Mouse (Mus musculus) embryonic facial prominence, embryonic 14.5 days (tissue): ENCODE results near the gene Ypel2. TPM values are rescaled to one million over a fixed set of nuclear protein-coding genes. Genes with fewer than 3 reads are reported as not detected.
A peak's percentile ranks its signal among the peaks of the same experiment; 100 is the strongest.

ENCODE experiments used
- ATAC-seq: fragments of 200-750 bp; cut with Nextera tagmentation; 2 replicates; pipeline ENCODE4 v1.8.0; 2017; ENCODE audit warnings: low read depth, moderate number of reproducible peaks, moderate TSS enrichment
- DNase-seq: peaks from one replicate; pipeline ENCODE4 v3.0.0-alpha.2; 2015; ENCODE audit warnings: low spot score
- H3K27ac ChIP-seq: fragments of 300-500 bp; sonication (generic); replicated peaks from 2 replicates; pipeline ENCODE4 v1.5.1; 2014; ENCODE audit warnings: low read depth, mild to moderate bottlenecking, low read length, moderate library complexity
- H3K27me3 ChIP-seq: fragments of 300-500 bp; sonication (generic); replicated peaks from 2 replicates; pipeline ENCODE4 v1.6.1; 2014; ENCODE audit warnings: low read length; ENCODE audit not compliant: control insufficient read depth, insufficient read depth
- H3K36me3 ChIP-seq: fragments of 300-500 bp; sonication (generic); 2 replicates; pipeline ENCODE4 v1.6.1; 2014; ENCODE audit warnings: low read length, mixed read lengths; ENCODE audit not compliant: control insufficient read depth, insufficient read depth
- H3K4me1 ChIP-seq: fragments of 300-500 bp; sonication (generic); 2 replicates; pipeline ENCODE4 v1.6.1; 2014; ENCODE audit warnings: antibody characterized with exemption, low read length; ENCODE audit not compliant: control insufficient read depth, insufficient read depth
- H3K4me2 ChIP-seq: fragments of 300-500 bp; sonication (generic); 2 replicates; pipeline ENCODE4 v1.6.1; 2014; ENCODE audit warnings: low read depth, mild to moderate bottlenecking, low read length, moderate library complexity, mixed read lengths
- H3K4me3 ChIP-seq: fragments of 300-500 bp; sonication (generic); 2 replicates; pipeline ENCODE4 v1.5.1; 2014; ENCODE audit warnings: low read depth, mild to moderate bottlenecking, low read length
- H3K9ac ChIP-seq: fragments of 300-500 bp; sonication (generic); 2 replicates; pipeline ENCODE4 v1.6.1; 2014; ENCODE audit warnings: low read depth, mild to moderate bottlenecking, low read length, moderate library complexity, mixed read lengths
- H3K9me3 ChIP-seq: fragments of 300-500 bp; sonication (generic); 2 replicates; pipeline ENCODE4 v1.6.1; 2016; ENCODE audit warnings: low read length; ENCODE audit not compliant: control insufficient read depth
- WGBS: fragments of 180-500 bp; shearing (Covaris S2); extraction: QIAGEN DNeasy Blood & Tissue Kit; methylation state at CpG from one replicate; pipeline ENCODE4 v1.1.7; 2014; 5-methylcytosine and 5-hydroxymethylcytosine counted together
- polyA plus RNA-seq: library from polyadenylated mRNA; unstranded; fragments of >200 nt; fragmentation: Nextera tagmentation; extraction: Ambion mirVana; gene quantifications from 2 replicates; pipeline ENCODE4 v1.2.1, GENCODE M21; 2014

Ypel2 gene
- polyA plus RNA-seq, 1 experiment from 2014 or later: 8.6 TPM

- Histone ChIP-seq H3K36me3 (peaks cover 16% of the 10 kb centered on the region; the same call in 1 of the 2 replicates), H3K9ac (no peak overlapping the region), H3K4me3 (no peak overlapping the region), H3K27ac (no peak overlapping the region), H3K4me2 (no peak overlapping the region), H3K4me1 (no peaks in the 10 kb centered on the region), H3K27me3 (no peaks in the 10 kb centered on the region), H3K9me3 (no peaks in the 10 kb centered on the region)
- no peak for DNase-seq
- no peak for ATAC-seq
- WGBS: 75% methylated on average over 6 of the region's 6 CpGs
Measured at GRCm38 (mm10) chr11:86939503-86939902, 54.0 kb downstream of the Ypel2 start.

- Histone ChIP-seq H3K4me3 (no peak overlapping the region), H3K4me2 (no peak overlapping the region), H3K9me3 (no peaks in the 10 kb centered on the region), H3K27ac (no peak overlapping the region), H3K4me1 (no peaks in the 10 kb centered on the region), H3K9ac (no peak overlapping the region), H3K27me3 (no peaks in the 10 kb centered on the region), H3K36me3 (peaks cover 10% of the 10 kb centered on the region; the same call in 1 of the 2 replicates)
- 70% methylated on average over 3 of the region's 3 CpGs for WGBS
- DNase-seq (no peak), ATAC-seq (no peak)
Measured at GRCm38 (mm10) chr11:86938551-86938950, 55.0 kb downstream of the Ypel2 start.

- H3K9me3 ChIP-seq: no peaks in the 10 kb centered on the region
- no peaks in the 10 kb centered on the region for H3K27me3 ChIP-seq
- no peak overlapping the region for H3K4me3 ChIP-seq
- no peak for ATAC-seq
- no peak overlapping the region for H3K4me2 ChIP-seq
- 90% methylated on average over 4 of the region's 4 CpGs for WGBS
- peaks cover 10% of the 10 kb centered on the region; the same call in 1 of the 2 replicates for H3K36me3 ChIP-seq
- no peak overlapping the region for H3K9ac ChIP-seq
- H3K27ac ChIP-seq: no peak overlapping the region
- DNase-seq: no peak
- no peaks in the 10 kb centered on the region for H3K4me1 ChIP-seq
Measured at GRCm38 (mm10) chr11:86938108-86938507, 55.4 kb downstream of the Ypel2 start.

- no peak for DNase-seq
- Histone ChIP-seq H3K9me3 (no peaks in the 10 kb centered on the region), H3K4me2 (no peak overlapping the region), H3K9ac (no peak overlapping the region), H3K4me3 (no peak overlapping the region), H3K4me1 (no peaks in the 10 kb centered on the region), H3K36me3 (peaks cover 10% of the 10 kb centered on the region; the same call in 1 of the 2 replicates), H3K27ac (0 out of 2 replicates have a peak overlapping the region, but pooled peaks have one; percentile 54), H3K27me3 (no peaks in the 10 kb centered on the region)
- no peak for ATAC-seq
- 44% methylated on average over 9 of the region's 9 CpGs for WGBS
Measured at GRCm38 (mm10) chr11:86936938-86937337, 56.6 kb downstream of the Ypel2 start.

GRCm38 (mm10) chr11:86934895-86935294 is 58.6 kb downstream of the Ypel2 start:
- Histone ChIP-seq H3K4me1 (no peaks in the 10 kb centered on the region), H3K36me3 (peaks cover 5% of the 10 kb centered on the region; the same call in 1 of the 2 replicates), H3K27ac (no peak overlapping the region), H3K4me3 (no peak overlapping the region), H3K9ac (no peak overlapping the region), H3K4me2 (no peak overlapping the region), H3K9me3 (no peaks in the 10 kb centered on the region), H3K27me3 (no peaks in the 10 kb centered on the region)
- WGBS: 63% methylated on average over 2 of the region's 2 CpGs
- DNase-seq (no peak), ATAC-seq (no peak)

GRCm38 (mm10) chr11:86932201-86932600 is 61.3 kb downstream of the Ypel2 start:
- DNase-seq: no peak
- Histone ChIP-seq H3K4me1 (no peaks in the 10 kb centered on the region), H3K4me2 (no peak overlapping the region), H3K9ac (no peak overlapping the region), H3K9me3 (no peaks in the 10 kb centered on the region), H3K4me3 (no peak overlapping the region), H3K36me3 (no peaks in the 10 kb centered on the region), H3K27me3 (no peaks in the 10 kb centered on the region), H3K27ac (no peak overlapping the region)
- WGBS: 88% methylated on average over 2 of the region's 2 CpGs
- ATAC-seq: no peak

GRCm38 (mm10) chr11:86930636-86931180 is 62.8 kb downstream of the Ypel2 start:
- H3K27me3 ChIP-seq: no peaks in the 10 kb centered on the region
- no peak overlapping the region for H3K27ac ChIP-seq
- H3K36me3 ChIP-seq: no peaks in the 10 kb centered on the region
- H3K4me2 ChIP-seq: no peak overlapping the region
- DNase-seq (no peak), ATAC-seq (no peak)
- WGBS: 75% methylated on average over 10 of the region's 10 CpGs
- H3K4me1 ChIP-seq: no peaks in the 10 kb centered on the region
- H3K9ac ChIP-seq: no peak overlapping the region
- no peak overlapping the region for H3K4me3 ChIP-seq
- no peaks in the 10 kb centered on the region for H3K9me3 ChIP-seq

GRCm38 (mm10) chr11:86929985-86930384 is 63.5 kb downstream of the Ypel2 start:
- Histone ChIP-seq H3K4me1 (no peaks in the 10 kb centered on the region), H3K4me2 (no peak overlapping the region), H3K9me3 (no peaks in the 10 kb centered on the region), H3K27ac (no peak overlapping the region), H3K27me3 (no peaks in the 10 kb centered on the region), H3K4me3 (no peak overlapping the region), H3K9ac (no peak overlapping the region), H3K36me3 (no peaks in the 10 kb centered on the region)
- ATAC-seq (no peak), DNase-seq (no peak)

GRCm38 (mm10) chr11:86929531-86929930 is 64.0 kb downstream of the Ypel2 start:
- Histone ChIP-seq H3K27me3 (no peaks in the 10 kb centered on the region), H3K4me1 (no peaks in the 10 kb centered on the region), H3K27ac (no peak overlapping the region), H3K4me2 (no peak overlapping the region), H3K36me3 (no peaks in the 10 kb centered on the region), H3K4me3 (no peak overlapping the region), H3K9me3 (no peaks in the 10 kb centered on the region), H3K9ac (no peak overlapping the region)
- DNase-seq: no peak
- WGBS: 75% methylated on average over 4 of the region's 4 CpGs
- no peak for ATAC-seq
